Mouse (Mus musculus): Measurements from ENCODE around the gene Gabrb1. TPM values are rescaled to one million over a fixed set of nuclear protein-coding genes. Genes with fewer than 3 reads are reported as not detected.
"Not testable (repeated sequence)": the region's sequence is repeated elsewhere in the genome, so short reads cannot be mapped to it uniquely, and the experiment has no call there.

The Gabrb1 gene
- polyA plus RNA-seq, 1 experiment from 2014 or later = 48.1 TPM

DNA sequence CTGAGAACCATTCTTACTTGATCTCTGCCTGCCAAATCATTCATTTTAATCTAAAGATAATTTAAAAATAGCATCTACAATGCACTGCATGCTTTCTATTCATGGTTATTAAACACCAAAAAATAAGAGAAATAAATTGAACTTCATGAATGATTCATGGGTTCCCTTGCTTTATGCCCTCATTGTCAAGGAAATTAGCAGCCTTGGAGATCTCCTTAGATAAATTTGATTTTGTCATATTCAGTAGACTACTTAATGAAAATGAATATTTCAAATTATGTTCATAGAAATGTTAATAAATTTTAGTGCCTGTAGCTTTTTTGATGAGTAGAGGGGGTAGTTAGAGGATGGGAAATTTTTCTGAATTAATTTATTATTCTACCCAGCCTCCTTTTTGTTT is 379.0 kb downstream of the Gabrb1 start:
- H3K36me3 ChIP-seq (ENCODE audit: control insufficient read depth, insufficient read depth, low read length) = no peaks in the 10 kb centered on the region
- ATAC-seq = no peak
- H3K4me1 ChIP-seq (ENCODE audit: control insufficient read depth, insufficient read depth, low read length) = no peaks in the 10 kb centered on the region
- no peaks in the 10 kb centered on the region for H3K9me3 ChIP-seq (replicated peaks; ENCODE audit: control insufficient read depth, low read length, poor library complexity, severe bottlenecking)
- no peaks in the 10 kb centered on the region for H3K27me3 ChIP-seq (ENCODE audit: control insufficient read depth, insufficient read depth, low read depth, low read length)
- no peak overlapping the region for H3K27ac ChIP-seq (ENCODE audit: low read length)
- no peak overlapping the region for H3K9ac ChIP-seq (ENCODE audit: low read depth, low read length)
- no peak overlapping the region for H3K4me2 ChIP-seq (ENCODE audit: low read length)
- H3K4me3 ChIP-seq (ENCODE audit: low read depth, low read length) = no peak overlapping the region

DNA sequence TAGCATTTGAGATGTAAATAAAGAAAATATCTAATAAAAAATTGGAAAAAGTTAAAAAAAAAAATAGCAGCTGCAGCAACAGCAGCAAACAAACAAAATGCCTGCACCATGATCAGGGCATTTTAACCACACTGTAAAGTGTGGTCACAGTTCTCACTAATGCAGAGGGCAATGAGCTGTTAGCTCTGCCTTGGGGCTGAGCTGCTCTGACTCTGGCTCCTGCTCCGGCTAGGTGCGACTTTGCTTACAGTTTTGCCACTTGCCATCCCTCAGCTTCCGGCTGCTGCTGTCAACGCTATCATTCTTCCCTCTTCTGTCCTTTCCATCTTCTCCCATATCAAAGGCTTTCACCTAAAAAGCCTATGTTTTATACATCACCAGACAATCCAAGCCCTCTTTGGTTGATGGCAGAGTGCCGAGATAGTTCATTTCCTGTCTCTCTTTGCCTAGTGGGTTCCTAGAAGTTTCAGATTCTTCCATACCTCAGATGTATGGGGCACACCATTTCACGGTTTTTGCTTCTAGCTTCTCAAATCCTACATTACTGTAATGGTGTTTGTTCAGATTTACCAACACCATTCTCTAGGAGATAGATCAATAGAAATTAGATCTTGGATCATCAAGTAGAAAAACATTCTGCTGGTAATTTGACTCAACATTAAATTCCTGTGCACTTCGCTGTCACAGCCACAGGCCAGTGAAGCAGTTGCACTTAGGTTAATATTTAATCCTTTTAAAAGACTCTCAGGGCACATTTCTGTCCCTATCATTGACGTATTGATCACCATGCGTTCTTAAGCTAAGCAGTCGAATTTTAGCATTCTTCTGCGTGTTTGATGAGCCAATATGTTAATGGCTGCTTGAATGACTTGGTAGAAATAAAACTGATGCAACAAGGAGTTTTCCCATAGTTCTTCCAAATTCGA is 385.6 kb downstream of the Gabrb1 start:
- no peaks in the 10 kb centered on the region for H3K36me3 ChIP-seq (ENCODE audit: control insufficient read depth, insufficient read depth, low read length)

GRCm38 (mm10) chr5:72046261-72046660 is 388.3 kb downstream of the Gabrb1 start:
- Histone ChIP-seq H3K4me2 (ENCODE audit: low read length) (no peak overlapping the region), H3K9ac (ENCODE audit: low read depth, low read length) (no peak overlapping the region), H3K27me3 (ENCODE audit: control insufficient read depth, insufficient read depth, low read depth, low read length) (no peaks in the 10 kb centered on the region), H3K9me3 (replicated peaks; ENCODE audit: control insufficient read depth, low read length, poor library complexity, severe bottlenecking) (no peaks in the 10 kb centered on the region), H3K27ac (ENCODE audit: low read length) (no peak overlapping the region), H3K4me1 (ENCODE audit: control insufficient read depth, insufficient read depth, low read length) (no peaks in the 10 kb centered on the region), H3K4me3 (ENCODE audit: low read depth, low read length) (no peak overlapping the region), H3K36me3 (ENCODE audit: control insufficient read depth, insufficient read depth, low read length) (no peaks in the 10 kb centered on the region)
- 84% methylated on average over 2 of the region's 2 CpGs for WGBS
- ATAC-seq = no peak

More for the DNA sequence above, 385.6 kb downstream of the Gabrb1 start:
- no peak for ATAC-seq
- Histone ChIP-seq H3K4me1 (ENCODE audit: control insufficient read depth, insufficient read depth, low read length) (no peaks in the 10 kb centered on the region), H3K4me2 (ENCODE audit: low read length) (no peak overlapping the region), H3K4me3 (ENCODE audit: low read depth, low read length) (no peak overlapping the region), H3K9me3 (replicated peaks; ENCODE audit: control insufficient read depth, low read length, poor library complexity, severe bottlenecking) (no peaks in the 10 kb centered on the region), H3K9ac (ENCODE audit: low read depth, low read length) (no peak overlapping the region), H3K27me3 (ENCODE audit: control insufficient read depth, insufficient read depth, low read depth, low read length) (no peaks in the 10 kb centered on the region), H3K27ac (ENCODE audit: low read length) (no peak overlapping the region)
- 85% methylated on average over 12 of the region's 12 CpGs for WGBS

GRCm38 (mm10) chr5:72064079-72064478 is 406.2 kb downstream of the Gabrb1 start:
- Histone ChIP-seq H3K9me3 (replicated peaks; ENCODE audit: control insufficient read depth, low read length, poor library complexity, severe bottlenecking) (no peaks in the 10 kb centered on the region), H3K4me1 (ENCODE audit: control insufficient read depth, insufficient read depth, low read length) (no peaks in the 10 kb centered on the region), H3K9ac (ENCODE audit: low read depth, low read length) (no peak overlapping the region), H3K4me2 (ENCODE audit: low read length) (no peak overlapping the region), H3K4me3 (ENCODE audit: low read depth, low read length) (no peak overlapping the region), H3K27me3 (ENCODE audit: control insufficient read depth, insufficient read depth, low read depth, low read length) (no peaks in the 10 kb centered on the region), H3K27ac (ENCODE audit: low read length) (no peak overlapping the region), H3K36me3 (ENCODE audit: control insufficient read depth, insufficient read depth, low read length) (no peaks in the 10 kb centered on the region)
- ATAC-seq = no peak
- WGBS = 78% methylated on average over 1 of the region's 1 CpGs

- Histone ChIP-seq H3K4me3 (ENCODE audit: low read depth, low read length) (no peak overlapping the region), H3K4me1 (ENCODE audit: control insufficient read depth, insufficient read depth, low read length) (no peaks in the 10 kb centered on the region), H3K36me3 (ENCODE audit: control insufficient read depth, insufficient read depth, low read length) (no peaks in the 10 kb centered on the region), H3K9ac (ENCODE audit: low read depth, low read length) (no peak overlapping the region), H3K9me3 (replicated peaks; ENCODE audit: control insufficient read depth, low read length, poor library complexity, severe bottlenecking) (no peaks in the 10 kb centered on the region), H3K4me2 (ENCODE audit: low read length) (no peak overlapping the region), H3K27ac (ENCODE audit: low read length) (no peak overlapping the region), H3K27me3 (ENCODE audit: control insufficient read depth, insufficient read depth, low read depth, low read length) (no peaks in the 10 kb centered on the region)
- ATAC-seq = no peak
- 74% methylated on average over 6 of the region's 6 CpGs for WGBS
These were observed 410.9 kb downstream of the Gabrb1 start for GRCm38 (mm10) chr5:72068826-72069225.

DNA sequence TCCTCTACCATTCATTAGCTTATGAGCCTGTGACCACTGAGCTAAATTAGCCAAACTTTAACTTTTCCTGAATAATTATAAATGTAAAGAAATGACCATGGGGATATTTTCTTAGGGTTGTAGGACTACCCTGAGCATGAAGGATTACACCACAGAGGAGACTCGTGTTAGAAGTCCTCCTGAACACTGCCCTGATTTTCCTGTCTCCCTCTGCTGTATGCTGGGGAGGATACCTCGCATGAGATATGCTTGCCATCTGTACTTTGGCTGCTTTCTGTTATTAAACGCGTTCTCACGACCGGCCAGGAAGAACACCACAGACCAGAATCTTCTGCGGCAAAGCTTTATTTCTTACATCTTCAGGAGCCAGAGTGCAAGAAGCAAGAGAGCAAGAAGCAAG is 411.5 kb downstream of the Gabrb1 start:
- H3K36me3 ChIP-seq (ENCODE audit: control insufficient read depth, insufficient read depth, low read length); H3K27ac ChIP-seq (ENCODE audit: low read length); H3K4me3 ChIP-seq (ENCODE audit: low read depth, low read length); H3K4me2 ChIP-seq (ENCODE audit: low read length); H3K9ac ChIP-seq (ENCODE audit: low read depth, low read length); ATAC-seq; H3K9me3 ChIP-seq (replicated peaks; ENCODE audit: control insufficient read depth, low read length, poor library complexity, severe bottlenecking); H3K27me3 ChIP-seq (ENCODE audit: control insufficient read depth, insufficient read depth, low read depth, low read length); H3K4me1 ChIP-seq (ENCODE audit: control insufficient read depth, insufficient read depth, low read length): not testable (repeated sequence)
- 89% methylated on average over 7 of the region's 7 CpGs for WGBS

GRCm38 (mm10) chr5:72076781-72077180 is 418.9 kb downstream of the Gabrb1 start:
- no peak overlapping the region for H3K27ac ChIP-seq (ENCODE audit: low read length)
- no peaks in the 10 kb centered on the region for H3K4me1 ChIP-seq (ENCODE audit: control insufficient read depth, insufficient read depth, low read length)
- H3K4me3 ChIP-seq (ENCODE audit: low read depth, low read length) = no peak overlapping the region
- H3K9ac ChIP-seq (ENCODE audit: low read depth, low read length) = no peak overlapping the region
- 91% methylated on average over 6 of the region's 6 CpGs for WGBS
- H3K27me3 ChIP-seq (ENCODE audit: control insufficient read depth, insufficient read depth, low read depth, low read length) = no peaks in the 10 kb centered on the region
- H3K9me3 ChIP-seq (replicated peaks; ENCODE audit: control insufficient read depth, low read length, poor library complexity, severe bottlenecking) = no peaks in the 10 kb centered on the region
- H3K4me2 ChIP-seq (ENCODE audit: low read length) = no peak overlapping the region
- ATAC-seq = no peak
- no peaks in the 10 kb centered on the region for H3K36me3 ChIP-seq (ENCODE audit: control insufficient read depth, insufficient read depth, low read length)

DNA sequence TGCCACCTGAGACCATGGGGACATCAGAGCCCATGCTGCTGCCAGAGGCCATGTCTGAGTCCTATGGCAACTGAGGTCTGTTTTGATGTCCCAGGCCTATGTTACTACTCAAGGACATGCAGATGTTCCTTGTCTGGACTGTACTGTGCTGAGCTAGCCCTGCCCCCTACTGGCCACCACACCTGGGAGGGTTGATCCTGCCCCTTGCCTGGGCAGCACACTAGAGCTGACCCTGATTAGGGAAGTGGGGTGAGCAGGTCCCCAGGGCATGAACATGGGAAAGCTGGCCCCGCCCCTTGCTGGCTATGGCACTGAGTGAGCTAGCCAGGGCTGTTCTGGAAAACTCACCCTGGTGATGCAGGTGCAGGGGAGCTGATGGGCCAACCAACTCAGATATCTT is 428.6 kb downstream of the Gabrb1 start:
- Histone ChIP-seq H3K9me3 (replicated peaks; ENCODE audit: control insufficient read depth, low read length, poor library complexity, severe bottlenecking) (no peaks in the 10 kb centered on the region), H3K4me3 (ENCODE audit: low read depth, low read length) (no peak overlapping the region), H3K9ac (ENCODE audit: low read depth, low read length) (no peak overlapping the region), H3K27ac (ENCODE audit: low read length) (no peak overlapping the region), H3K36me3 (ENCODE audit: control insufficient read depth, insufficient read depth, low read length) (no peaks in the 10 kb centered on the region), H3K4me1 (ENCODE audit: control insufficient read depth, insufficient read depth, low read length) (no peaks in the 10 kb centered on the region), H3K4me2 (ENCODE audit: low read length) (no peak overlapping the region), H3K27me3 (ENCODE audit: control insufficient read depth, insufficient read depth, low read depth, low read length) (no peaks in the 10 kb centered on the region)
- peak; percentile 64; the same call in 1 of the 2 replicates for ATAC-seq
- WGBS = 88% methylated on average over 1 of the region's 1 CpGs

- 56% methylated on average over 7 of the region's 7 CpGs for WGBS
- ATAC-seq = no peak
These were observed 436.7 kb downstream of the Gabrb1 start for GRCm38 (mm10) chr5:72094582-72094981.

More at GRCm38 (mm10) chr5:72094582-72094981, 436.7 kb downstream of the Gabrb1 start:
- no peaks in the 10 kb centered on the region for H3K27me3 ChIP-seq (ENCODE audit: control insufficient read depth, insufficient read depth, low read depth, low read length)
- H3K9ac ChIP-seq (ENCODE audit: low read depth, low read length) = no peak overlapping the region
- no peak overlapping the region for H3K4me3 ChIP-seq (ENCODE audit: low read depth, low read length)
- H3K4me2 ChIP-seq (ENCODE audit: low read length) = no peak overlapping the region
- H3K36me3 ChIP-seq (ENCODE audit: control insufficient read depth, insufficient read depth, low read length) = no peaks in the 10 kb centered on the region
- no peaks in the 10 kb centered on the region for H3K4me1 ChIP-seq (ENCODE audit: control insufficient read depth, insufficient read depth, low read length)
- H3K9me3 ChIP-seq (replicated peaks; ENCODE audit: control insufficient read depth, low read length, poor library complexity, severe bottlenecking) = no peaks in the 10 kb centered on the region
- no peak overlapping the region for H3K27ac ChIP-seq (ENCODE audit: low read length)
